Mouse (Mus musculus) erythroblast, embryonic 14.5 days (primary cell): ENCODE results near the gene Naa30.

Source experiments
- GATA1 ChIP-seq: IDR thresholded peaks from 2 replicates; pipeline ENCODE4 v1.6.1; 2012; ENCODE audit warnings: low read length, inconsistent platforms, mixed read lengths
- TAL1 ChIP-seq: IDR thresholded peaks from 3 replicates; pipeline ENCODE4 v1.6.1; 2012; ENCODE audit warnings: low read length, inconsistent platforms, mixed read lengths

DNA sequence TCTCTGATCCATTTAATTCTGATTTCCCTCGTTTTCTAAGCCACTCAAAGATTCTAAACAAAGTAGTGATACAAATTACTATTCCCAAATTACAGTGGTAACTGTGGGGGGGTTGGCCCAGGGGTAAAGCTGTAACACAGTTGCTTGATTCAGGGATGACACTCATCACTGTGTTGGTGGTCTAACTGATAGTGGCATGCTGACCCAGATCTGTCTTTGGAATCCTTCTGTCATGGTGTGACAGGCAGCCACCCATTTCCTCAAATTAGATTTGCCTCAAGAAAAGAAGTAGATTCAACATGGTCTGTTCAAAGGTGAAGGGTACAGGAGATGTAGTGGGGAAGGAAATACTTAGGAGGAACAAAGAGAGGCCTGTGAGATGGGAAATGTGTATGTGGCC lies 33.9 kb upstream of the Naa30 start:
- TF ChIP-seq GATA1, result no peak
- TF ChIP-seq TAL1, result no peak
